ENCODE assay signal across 11 mouse cellular contexts in the genomic region with DNA sequence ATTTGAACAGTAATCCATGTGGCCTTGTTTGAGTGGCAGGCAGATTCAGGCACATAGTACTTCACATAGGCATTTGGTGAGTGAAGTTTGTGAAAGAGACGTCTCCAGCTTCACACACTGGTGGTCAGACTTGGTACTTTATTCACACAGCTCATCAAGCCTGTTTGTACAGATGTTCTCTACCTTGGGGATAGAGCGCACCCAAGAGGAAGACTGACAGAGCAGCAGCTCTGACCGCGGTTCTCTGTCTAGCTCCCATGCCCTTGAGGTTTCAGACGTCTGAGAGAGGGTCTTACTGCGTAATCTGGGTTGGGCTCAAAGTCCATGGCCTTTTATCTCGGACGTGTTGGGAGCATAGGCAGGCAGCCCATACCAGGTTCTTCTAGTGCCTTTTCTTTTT.
A peak's percentile ranks its signal among the peaks of the same experiment; 100 is the strongest.
DNase-seq lines count a peak whose midpoint lies in the region; ATAC-seq and TF ChIP-seq lines count a peak whose summit lies in the region.
"Had no signal": no experiment of that assay in that cellular context is flagged by ENCODE, and none has a peak within 500 bp of the region (broad histone marks: within the 10 kb centered on the region; RNA-seq: fewer than 3 reads in every experiment).

No protein-coding gene starts in this region.

- peak; percentile 31 for TF ChIP-seq CTCF in layer of hippocampus, adult 2 months (conservative IDR thresholded peaks at IDR 0.05)

- peak; percentile 47 for ATAC-seq in CD4-positive, CD25-positive, alpha-beta regulatory T cell, adult 4 months
- peak; percentile 46 for ATAC-seq in activated CD4-positive, CD25-positive, alpha-beta regulatory T cell, adult 4 months
- peak; percentile 74 for ATAC-seq in megakaryocyte-erythroid progenitor cell, adult 5-6 weeks (replicated peaks; ENCODE audit: low FRiP score, low TSS enrichment, poor library complexity, severe bottlenecking)

- no peak overlapping the region for H3K27ac ChIP-seq in layer of hippocampus, adult 2 months
- H3K27ac ChIP-seq: kidney, embryonic 15.5 days; limb, embryonic 10.5 days had no signal

- DNase-seq in layer of hippocampus, adult 2 months (ENCODE audit: low spot score in 2 of 2): no peak
- no peak for DNase-seq in layer of hippocampus, adult 9-11 months
- DNase-seq in B cell, adult 2 months: no peak
- no peak for DNase-seq in kidney, postnatal 36 days
- no peak for DNase-seq in testis, postnatal 10 days (ENCODE audit: low spot score)
- DNase-seq: heart, postnatal 10 days had no signal

- no peak overlapping the region for H3K4me3 ChIP-seq in layer of hippocampus, adult 2 months
- H3K4me3 ChIP-seq: kidney, embryonic 15.5 days; limb, embryonic 10.5 days had no signal
